Mouse (Mus musculus) right cerebral cortex, postnatal 36 days (tissue): ENCODE data around the gene Bmp7.
A peak's percentile ranks its signal among the peaks of the same experiment; 100 is the strongest.

Source experiments
- DNase-seq, 2 experiments: peaks; one replicate each; pipeline ENCODE4 v3.0.0; 2022; ENCODE audit warnings: low spot score in 2 of 2, mixed read lengths in 1 of 2

The Bmp7 gene

GRCm38 (mm10) chr2:172854136-172854535 lies 86.0 kb downstream of the Bmp7 start:
- DNase-seq: no peak

GRCm38 (mm10) chr2:172851773-172852172 lies 88.3 kb downstream of the Bmp7 start:
- no peak for DNase-seq

- DNase-seq: no peak
Measured at GRCm38 (mm10) chr2:172848193-172848592, 91.9 kb downstream of the Bmp7 start.

- no peak for DNase-seq
Measured at GRCm38 (mm10) chr2:172846311-172846575, 93.9 kb downstream of the Bmp7 start.

- no peak for DNase-seq
Measured at GRCm38 (mm10) chr2:172845536-172846310, 94.4 kb downstream of the Bmp7 start.

- DNase-seq: no peak
Measured at GRCm38 (mm10) chr2:172843903-172844302, 96.2 kb downstream of the Bmp7 start.

GRCm38 (mm10) chr2:172842306-172842705 lies 97.8 kb downstream of the Bmp7 start:
- no peak for DNase-seq

- DNase-seq: no peak
Measured at GRCm38 (mm10) chr2:172840905-172841750, 99.0 kb downstream of the Bmp7 start.

GRCm38 (mm10) chr2:172839317-172839980 lies 100.7 kb downstream of the Bmp7 start:
- no peak for DNase-seq

- no peak for DNase-seq
Measured at GRCm38 (mm10) chr2:172836516-172836915, 103.6 kb downstream of the Bmp7 start.

GRCm38 (mm10) chr2:172833196-172833595 lies 106.9 kb downstream of the Bmp7 start:
- DNase-seq: no peak

GRCm38 (mm10) chr2:172831762-172832161 lies 108.4 kb downstream of the Bmp7 start:
- DNase-seq: peak in 1 of 2 experiments; percentile 49

- DNase-seq: peak; percentile 46 to 68
Measured at GRCm38 (mm10) chr2:172831133-172831532, 109.0 kb downstream of the Bmp7 start.

- no peak for DNase-seq
Measured at GRCm38 (mm10) chr2:172828229-172828628, 111.9 kb downstream of the Bmp7 start.

- no peak for DNase-seq
Measured at GRCm38 (mm10) chr2:172827564-172827963, 112.6 kb downstream of the Bmp7 start.

- DNase-seq: no peak
Measured at GRCm38 (mm10) chr2:172825785-172826145, 114.4 kb downstream of the Bmp7 start.

GRCm38 (mm10) chr2:172824906-172825784 lies 115.0 kb downstream of the Bmp7 start:
- DNase-seq: peak in 1 of 2 experiments; percentile 31

- no peak for DNase-seq
Measured at GRCm38 (mm10) chr2:172818631-172819230, 121.4 kb downstream of the Bmp7 start.
